Mouse (Mus musculus): ENCODE results near the gene Shroom2. TPM values are rescaled to one million over a fixed set of nuclear protein-coding genes. Genes with fewer than 3 reads are reported as not detected.
A peak's percentile ranks its signal among the peaks of the same experiment; 100 is the strongest.

Shroom2 gene
- 3.8 and 4.5 TPM in 2 replicates for polyA plus RNA-seq (2011; ENCODE audit: insufficient read length, low read depth, missing spikeins)

- TF ChIP-seq POLR2A (IDR thresholded peaks at IDR 0.05; ENCODE audit: low read depth, low read length) (no peak), CTCF (IDR thresholded peaks at IDR 0.05; ENCODE audit: borderline replicate concordance, insufficient read depth, low read length) (no peak)
- H3K4me1 ChIP-seq (ENCODE audit: control insufficient read depth, insufficient read depth, low read length): no peaks in the 10 kb centered on the region
- H3K27ac ChIP-seq (ENCODE audit: insufficient read depth, low read length): no peak within 1 kb of the TSS
- peak within 1 kb of the TSS; percentile 83 for H3K4me3 ChIP-seq (ENCODE audit: insufficient read depth, low read length)
Measured at GRCm38 (mm10) chrX:152768891-152769599, at the start of gene Shroom2. Shroom2 (minus strand) TSS chrX:152769465.

DNA sequence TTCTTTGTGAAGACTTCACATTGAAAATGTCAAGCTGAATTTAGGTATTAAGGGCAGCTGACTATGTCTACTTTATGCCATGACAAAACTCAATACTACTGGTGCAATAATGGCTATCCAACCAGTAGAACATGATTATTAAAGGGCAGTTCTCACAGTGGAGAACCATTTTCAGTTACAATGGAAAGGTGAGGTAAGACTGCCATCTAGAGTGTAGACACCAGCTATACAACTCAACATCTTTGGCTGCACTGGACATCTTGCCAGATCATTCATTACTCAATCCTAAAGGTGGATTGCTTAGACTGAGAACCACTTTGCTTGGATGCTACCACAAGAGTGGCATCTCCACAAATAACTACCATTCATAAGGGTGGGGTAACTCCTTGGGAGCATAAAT, 49.7 kb upstream of the Shroom2 start:
- Histone ChIP-seq H3K4me3 (ENCODE audit: insufficient read depth, low read length) (no peak overlapping the region), H3K27ac (ENCODE audit: insufficient read depth, low read length) (no peak overlapping the region), H3K4me1 (ENCODE audit: control insufficient read depth, insufficient read depth, low read length) (no peaks in the 10 kb centered on the region)
- TF ChIP-seq POLR2A (IDR thresholded peaks at IDR 0.05; ENCODE audit: low read depth, low read length): no peak
- no peak for TF ChIP-seq CTCF (IDR thresholded peaks at IDR 0.05; ENCODE audit: borderline replicate concordance, insufficient read depth, low read length)

DNA sequence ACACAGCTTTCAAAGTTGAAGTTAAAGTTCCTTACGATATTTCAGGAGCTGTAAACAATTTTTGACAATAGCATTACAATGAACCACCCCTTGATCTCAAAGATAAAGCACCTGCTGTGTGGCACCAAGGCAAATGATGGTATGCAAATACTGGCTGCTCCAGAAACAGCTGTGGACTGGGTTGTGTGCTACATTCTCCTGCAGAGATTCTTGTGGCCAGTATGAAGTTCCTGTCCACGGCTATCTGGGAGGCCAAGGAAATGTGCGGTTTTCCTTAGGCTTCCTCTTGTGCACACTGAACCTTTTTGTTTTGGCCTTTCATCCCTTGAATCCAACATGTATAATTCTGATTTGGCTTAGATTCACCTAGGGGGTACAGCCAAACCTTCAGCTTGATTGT, 44.1 kb upstream of the Shroom2 start:
- no peak overlapping the region for H3K4me3 ChIP-seq (ENCODE audit: insufficient read depth, low read length)
- H3K4me1 ChIP-seq (ENCODE audit: control insufficient read depth, insufficient read depth, low read length): no peaks in the 10 kb centered on the region
- TF ChIP-seq POLR2A (IDR thresholded peaks at IDR 0.05; ENCODE audit: low read depth, low read length) (no peak), CTCF (IDR thresholded peaks at IDR 0.05; ENCODE audit: borderline replicate concordance, insufficient read depth, low read length) (no peak)
- no peak overlapping the region for H3K27ac ChIP-seq (ENCODE audit: insufficient read depth, low read length)

DNA sequence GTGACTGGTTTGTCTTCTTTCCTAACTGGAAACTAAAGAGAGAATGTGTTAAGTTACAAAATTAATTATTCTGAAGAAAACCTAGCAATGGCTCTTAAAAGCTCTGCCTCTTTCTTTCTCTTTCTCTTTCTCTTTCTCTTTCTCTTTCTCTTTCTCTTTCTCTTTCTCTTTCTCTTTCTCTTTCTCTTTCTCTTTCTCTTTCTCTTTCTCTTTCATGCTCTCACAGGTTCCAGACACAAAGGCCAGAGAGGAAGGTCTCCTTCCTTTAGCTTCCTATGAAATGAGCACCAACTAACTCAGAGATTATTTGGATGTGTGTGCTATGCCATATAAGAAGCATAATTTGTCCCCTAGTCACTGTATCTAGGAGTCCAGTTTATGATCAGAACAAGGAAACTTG, 36.1 kb upstream of the Shroom2 start:
- H3K4me1 ChIP-seq (ENCODE audit: control insufficient read depth, insufficient read depth, low read length): no peaks in the 10 kb centered on the region
- H3K4me3 ChIP-seq (ENCODE audit: insufficient read depth, low read length): no peak overlapping the region
- TF ChIP-seq CTCF (IDR thresholded peaks at IDR 0.05; ENCODE audit: borderline replicate concordance, insufficient read depth, low read length) (no peak), POLR2A (IDR thresholded peaks at IDR 0.05; ENCODE audit: low read depth, low read length) (no peak)
- H3K27ac ChIP-seq (ENCODE audit: insufficient read depth, low read length): no peak overlapping the region

DNA sequence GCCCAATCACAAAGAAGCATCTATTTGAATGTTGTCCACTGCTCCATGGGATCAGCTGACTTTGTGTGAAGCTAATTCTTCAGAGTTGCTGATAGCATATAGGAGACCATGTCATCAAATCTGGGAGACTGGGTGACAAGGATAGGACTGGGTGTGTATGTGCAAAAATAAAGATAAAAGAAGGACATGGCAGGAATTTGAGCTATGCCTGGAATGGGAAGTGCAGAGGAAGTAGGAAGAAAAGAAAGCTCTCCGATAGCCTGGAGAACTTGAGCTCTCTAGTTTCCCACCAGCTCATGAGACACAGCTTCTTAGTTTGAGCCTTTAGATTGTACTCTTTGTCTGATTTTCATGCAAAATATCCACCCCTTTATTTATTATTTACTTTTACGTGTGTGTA, 19.3 kb upstream of the Shroom2 start:
- no peaks in the 10 kb centered on the region for H3K4me1 ChIP-seq (ENCODE audit: control insufficient read depth, insufficient read depth, low read length)
- no peak for TF ChIP-seq CTCF (IDR thresholded peaks at IDR 0.05; ENCODE audit: borderline replicate concordance, insufficient read depth, low read length)
- no peak for TF ChIP-seq POLR2A (IDR thresholded peaks at IDR 0.05; ENCODE audit: low read depth, low read length)
- H3K4me3 ChIP-seq (ENCODE audit: insufficient read depth, low read length): no peak overlapping the region
- H3K27ac ChIP-seq (ENCODE audit: insufficient read depth, low read length): no peak overlapping the region

GRCm38 (mm10) chrX:152788129-152788528, 18.9 kb upstream of the Shroom2 start:
- Histone ChIP-seq H3K4me1 (ENCODE audit: control insufficient read depth, insufficient read depth, low read length) (no peaks in the 10 kb centered on the region), H3K27ac (ENCODE audit: insufficient read depth, low read length) (no peak overlapping the region), H3K4me3 (ENCODE audit: insufficient read depth, low read length) (no peak overlapping the region)
- no peak for TF ChIP-seq POLR2A (IDR thresholded peaks at IDR 0.05; ENCODE audit: low read depth, low read length)
- TF ChIP-seq CTCF (IDR thresholded peaks at IDR 0.05; ENCODE audit: borderline replicate concordance, insufficient read depth, low read length): no peak

GRCm38 (mm10) chrX:152781720-152782403, 12.6 kb upstream of the Shroom2 start, which contains the start of gene Gpr143:
Gpr143 (plus strand) TSS chrX:152781921.
- no peaks in the 10 kb centered on the region for H3K4me1 ChIP-seq (ENCODE audit: control insufficient read depth, insufficient read depth, low read length)
- no peak for TF ChIP-seq POLR2A (IDR thresholded peaks at IDR 0.05; ENCODE audit: low read depth, low read length)
- TF ChIP-seq CTCF (IDR thresholded peaks at IDR 0.05; ENCODE audit: borderline replicate concordance, insufficient read depth, low read length): no peak
- H3K4me3 ChIP-seq (ENCODE audit: insufficient read depth, low read length): no peak within 1 kb of the TSS

GRCm38 (mm10) chrX:152769600-152770157, 414 bp upstream of the Shroom2 start:
- H3K4me1 ChIP-seq (ENCODE audit: control insufficient read depth, insufficient read depth, low read length): no peaks in the 10 kb centered on the region
- no peak overlapping the region for H3K27ac ChIP-seq (ENCODE audit: insufficient read depth, low read length)
- H3K4me3 ChIP-seq (ENCODE audit: insufficient read depth, low read length): peak overlapping the region; percentile 83
- TF ChIP-seq CTCF (IDR thresholded peaks at IDR 0.05; ENCODE audit: borderline replicate concordance, insufficient read depth, low read length): no peak
- 0 out of 2 replicates have a peak, but pooled peaks have one; percentile 25 for TF ChIP-seq POLR2A (IDR thresholded peaks at IDR 0.05; ENCODE audit: low read depth, low read length)

More at GRCm38 (mm10) chrX:152781720-152782403, 12.6 kb upstream of the Shroom2 start, which contains the start of gene Gpr143:
- H3K27ac ChIP-seq (ENCODE audit: insufficient read depth, low read length): no peak within 1 kb of the TSS

DNA sequence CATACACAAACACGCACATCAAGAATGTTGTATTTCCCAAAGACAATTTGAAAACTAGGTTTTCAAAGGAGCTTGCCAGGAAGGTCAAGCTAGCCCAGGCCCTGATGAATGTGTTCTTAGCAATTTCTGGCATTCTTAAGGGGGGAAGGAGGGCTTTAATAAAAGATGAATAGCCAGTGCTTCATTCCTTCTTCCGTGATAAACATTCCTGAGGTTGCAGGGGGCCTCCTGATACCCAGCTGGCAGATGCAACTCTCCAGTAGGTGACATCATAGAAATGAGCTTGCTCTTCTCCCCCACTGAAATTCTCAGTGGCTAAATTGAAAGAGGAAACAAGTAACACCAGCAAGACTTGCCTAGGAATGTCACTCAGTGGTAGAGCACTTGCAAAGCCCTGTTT, 5.1 kb downstream of the Shroom2 start:
- Histone ChIP-seq H3K4me1 (ENCODE audit: control insufficient read depth, insufficient read depth, low read length) (no peaks in the 10 kb centered on the region), H3K4me3 (ENCODE audit: insufficient read depth, low read length) (no peak overlapping the region), H3K27ac (ENCODE audit: insufficient read depth, low read length) (no peak overlapping the region; the same call in 1 of the 2 replicates)
- TF ChIP-seq POLR2A (IDR thresholded peaks at IDR 0.05; ENCODE audit: low read depth, low read length) (no peak), CTCF (IDR thresholded peaks at IDR 0.05; ENCODE audit: borderline replicate concordance, insufficient read depth, low read length) (no peak)
